Mouse (Mus musculus): ENCODE data around the gene Ikzf2.

Gene Ikzf2

GRCm38 (mm10) chr1:69687076-69687991 lies at the start of gene Ikzf2:
Gene Ikzf2, minus strand, starts transcription at chr1:69687245.
- DNase-seq (ENCODE audit: low spot score), result peak; percentile 56

- DNase-seq (ENCODE audit: low spot score), result no peak
Observed at GRCm38 (mm10) chr1:69729729-69730128, 42.7 kb upstream of the Ikzf2 start.

GRCm38 (mm10) chr1:69729031-69729679 lies 42.1 kb upstream of the Ikzf2 start:
- DNase-seq (ENCODE audit: low spot score), result no peak

GRCm38 (mm10) chr1:69727968-69728367 lies 40.9 kb upstream of the Ikzf2 start:
- DNase-seq (ENCODE audit: low spot score), result no peak

- DNase-seq (ENCODE audit: low spot score), result no peak
Observed at GRCm38 (mm10) chr1:69717107-69717506, 30.1 kb upstream of the Ikzf2 start.

- DNase-seq (ENCODE audit: low spot score), result no peak
Observed at GRCm38 (mm10) chr1:69708571-69708970, 21.5 kb upstream of the Ikzf2 start.

- DNase-seq (ENCODE audit: low spot score), result no peak
Observed at GRCm38 (mm10) chr1:69703506-69704156, 16.6 kb upstream of the Ikzf2 start.

- no peak for DNase-seq (ENCODE audit: low spot score)
Observed at GRCm38 (mm10) chr1:69691946-69692345, 4.9 kb upstream of the Ikzf2 start.

GRCm38 (mm10) chr1:69688961-69689360 lies 1.9 kb upstream of the Ikzf2 start:
- peak; percentile 30 for DNase-seq (ENCODE audit: low spot score)

- DNase-seq (ENCODE audit: low spot score), result no peak
Observed at GRCm38 (mm10) chr1:69688118-69688517, 1.1 kb upstream of the Ikzf2 start.

GRCm38 (mm10) chr1:69686741-69687075 lies 337 bp downstream of the Ikzf2 start:
- DNase-seq (ENCODE audit: low spot score), result no peak

- no peak for DNase-seq (ENCODE audit: low spot score)
Observed at GRCm38 (mm10) chr1:69685890-69686490, 1.1 kb downstream of the Ikzf2 start.

GRCm38 (mm10) chr1:69685049-69685889 lies 1.8 kb downstream of the Ikzf2 start:
- no peak for DNase-seq (ENCODE audit: low spot score)

GRCm38 (mm10) chr1:69684280-69685040 lies 2.6 kb downstream of the Ikzf2 start:
- no peak for DNase-seq (ENCODE audit: low spot score)

- DNase-seq (ENCODE audit: low spot score), result no peak
Observed at GRCm38 (mm10) chr1:69683851-69684250, 3.2 kb downstream of the Ikzf2 start.

GRCm38 (mm10) chr1:69683058-69683457 lies 4.0 kb downstream of the Ikzf2 start:
- no peak for DNase-seq (ENCODE audit: low spot score)

- DNase-seq (ENCODE audit: low spot score), result no peak
Observed at GRCm38 (mm10) chr1:69682261-69682660, 4.8 kb downstream of the Ikzf2 start.

- DNase-seq (ENCODE audit: low spot score), result no peak
Observed at GRCm38 (mm10) chr1:69681003-69681402, 6.0 kb downstream of the Ikzf2 start.

- no peak for DNase-seq (ENCODE audit: low spot score)
Observed at GRCm38 (mm10) chr1:69680501-69680900, 6.5 kb downstream of the Ikzf2 start.

GRCm38 (mm10) chr1:69669897-69670404 lies 17.1 kb downstream of the Ikzf2 start:
- no peak for DNase-seq (ENCODE audit: low spot score)

- no peak for DNase-seq (ENCODE audit: low spot score)
Observed at GRCm38 (mm10) chr1:69667456-69667855, 19.6 kb downstream of the Ikzf2 start.
